Mouse (Mus musculus): ENCODE results near the gene Cyp2r1. TPM values are rescaled to one million over a fixed set of nuclear protein-coding genes. Genes with fewer than 3 reads are reported as not detected.
"Not testable (repeated sequence)": the region's sequence is repeated elsewhere in the genome, so short reads cannot be mapped to it uniquely, and the experiment has no call there.

Gene Cyp2r1
- total RNA-seq (2021), result 1 to 10 TPM; 1.2 to 1.9 TPM

DNA sequence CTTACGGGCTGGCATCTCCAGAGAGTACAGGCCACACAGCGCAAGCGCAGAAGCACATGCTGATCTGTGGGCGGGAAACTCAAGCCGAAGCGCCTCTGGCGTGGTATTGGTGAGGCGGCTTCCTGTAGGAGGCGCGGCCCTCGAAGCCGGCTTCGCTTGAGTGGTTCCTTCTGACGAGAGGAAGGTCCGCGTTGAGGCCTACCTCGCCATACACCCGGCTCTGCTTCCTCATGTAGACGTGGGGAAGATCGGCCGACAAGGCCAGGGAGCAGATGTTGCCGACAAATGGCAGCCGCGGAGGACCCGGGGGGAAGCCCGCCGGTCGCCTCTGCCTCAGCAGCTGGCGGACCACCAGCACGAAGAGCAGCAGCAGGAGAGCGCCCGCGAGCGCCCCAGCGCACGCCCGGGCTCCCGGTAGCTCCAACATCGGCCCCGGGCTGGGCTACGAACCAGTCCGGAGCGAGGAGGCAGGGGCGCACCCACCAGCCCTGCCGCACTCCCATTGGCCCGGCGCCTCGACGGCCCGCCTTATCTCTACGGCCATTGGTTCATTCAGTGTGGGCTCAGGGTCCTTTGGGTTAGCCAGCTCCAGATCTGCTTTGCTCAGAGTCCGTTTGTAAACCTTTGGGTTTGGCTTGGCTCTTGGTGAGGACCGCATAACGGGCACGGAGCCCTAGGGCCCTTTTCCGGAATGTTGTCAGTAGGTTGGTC is at the start of gene Cyp2r1:
Cyp2r1 (minus strand) TSS at position 442 of the 711 bp plus-strand sequence.
- DNase-seq, result peak; percentile 78 to 84

DNA sequence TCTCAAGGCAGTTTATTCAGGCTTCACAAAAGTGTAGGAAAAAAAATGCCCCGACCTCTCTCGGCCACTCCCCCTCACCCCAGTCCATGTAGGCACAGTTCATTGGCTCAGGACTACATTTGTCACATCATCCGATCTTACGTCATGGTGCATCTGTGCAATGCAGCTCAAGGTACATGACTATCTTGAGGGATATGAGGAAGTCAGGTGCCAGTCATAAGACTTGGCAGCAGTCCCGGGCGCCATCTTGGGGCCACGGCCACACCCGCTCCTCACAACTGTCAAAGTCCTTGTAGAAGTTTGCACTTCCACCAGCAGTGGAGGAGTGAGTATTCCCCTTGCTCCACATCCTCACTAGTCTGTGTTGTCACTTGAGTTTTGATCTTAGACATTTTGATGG is 31.6 kb upstream of the Cyp2r1 start:
- not testable (repeated sequence) for DNase-seq

DNA sequence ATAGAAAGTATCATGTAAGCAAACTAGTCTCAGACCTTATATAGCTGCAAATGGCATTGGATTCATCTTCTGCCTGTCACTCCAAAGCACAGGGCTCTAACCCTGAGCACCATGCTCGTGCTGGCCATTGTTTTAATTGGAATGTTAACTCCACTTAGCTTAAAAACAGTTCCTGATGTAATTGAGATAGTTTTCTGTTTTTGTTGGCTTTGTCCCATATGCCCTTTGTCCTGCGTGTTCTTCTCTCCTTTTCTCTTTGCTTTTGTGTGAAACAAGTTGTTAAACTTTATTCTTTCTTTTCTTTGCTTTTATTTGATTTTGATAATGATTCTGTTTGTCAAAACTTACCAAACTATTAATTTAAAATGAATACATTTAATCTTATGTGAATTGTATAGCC is 19.7 kb upstream of the Cyp2r1 start:
- DNase-seq, result no peak

DNA sequence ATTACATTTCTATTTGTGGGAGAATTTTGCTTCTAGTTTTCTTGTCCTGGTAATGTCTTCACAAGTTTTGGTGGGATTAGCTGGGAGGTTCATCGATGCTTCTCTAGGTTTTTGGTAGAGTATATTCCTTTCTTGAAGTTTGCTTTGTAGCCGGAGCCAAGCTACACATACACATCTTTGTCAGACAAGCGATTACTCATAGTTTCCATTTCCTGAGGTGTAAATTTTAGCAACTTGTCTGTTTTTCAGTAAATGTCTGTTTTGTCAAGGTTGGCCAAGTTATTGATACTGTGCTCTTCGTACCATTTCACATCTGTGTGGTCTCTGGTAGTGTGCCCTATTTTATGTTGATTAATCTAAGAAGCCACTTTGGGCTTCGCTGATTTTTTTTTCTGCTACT is 18.4 kb upstream of the Cyp2r1 start:
- DNase-seq, result no peak

DNA sequence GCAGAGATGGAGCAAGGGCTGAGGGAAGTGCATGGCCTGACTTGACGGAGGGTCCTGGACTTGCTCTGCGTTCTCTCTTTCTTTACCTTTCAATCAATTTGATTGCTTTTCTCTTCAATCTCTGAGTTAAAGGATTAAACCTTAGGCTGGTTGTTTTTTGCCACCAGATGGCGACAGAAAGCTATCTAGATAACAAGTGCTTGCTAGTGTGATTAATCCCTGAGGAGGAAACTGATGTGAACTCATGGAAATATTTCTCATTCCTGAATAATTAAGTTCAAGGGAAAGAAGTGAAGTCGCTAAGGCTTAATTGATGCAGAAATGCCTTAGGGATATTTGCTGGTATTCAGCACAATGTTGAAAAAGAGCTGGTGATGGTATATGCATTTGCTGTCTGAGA is 17.7 kb upstream of the Cyp2r1 start:
- peak; percentile 30 to 49 for DNase-seq

DNA sequence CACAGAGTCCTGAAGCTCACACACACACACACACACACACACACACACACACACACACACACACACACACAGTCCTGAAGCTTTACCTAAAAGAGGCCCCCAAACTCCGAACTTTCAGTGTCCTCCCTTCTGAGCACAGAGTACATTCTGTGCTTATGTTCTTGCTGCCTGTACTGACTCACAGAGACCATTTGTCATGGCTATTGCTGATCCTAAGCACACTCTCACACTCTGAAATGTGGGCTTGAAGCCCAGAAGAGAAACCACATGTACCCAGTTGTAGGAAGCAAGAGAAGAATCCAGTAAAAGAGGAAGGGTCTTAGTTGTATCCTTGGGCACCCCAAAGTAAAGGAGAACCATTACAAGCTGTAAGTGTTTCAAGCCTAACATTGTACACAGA is 14.9 kb upstream of the Cyp2r1 start:
- no peak for DNase-seq

DNA sequence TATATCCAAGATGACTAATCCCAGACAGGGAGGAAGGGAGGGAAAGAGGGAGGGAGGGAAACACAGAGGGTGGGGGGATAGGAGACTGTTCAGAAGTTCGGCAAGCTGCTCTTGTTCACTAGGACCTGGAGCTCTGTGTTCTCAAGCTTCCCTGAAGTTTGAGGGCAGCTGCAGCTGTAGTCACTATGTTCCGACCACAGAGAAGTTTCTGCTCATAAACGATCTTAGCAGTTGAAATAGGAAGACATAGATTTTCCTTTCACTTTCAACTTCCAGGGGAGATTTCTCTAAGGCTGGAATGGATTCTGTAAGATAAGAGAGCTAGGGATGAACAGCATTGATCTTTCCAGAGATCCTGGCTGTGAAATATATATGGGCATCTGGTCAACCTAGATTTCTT is 14.2 kb upstream of the Cyp2r1 start:
- no peak for DNase-seq

DNA sequence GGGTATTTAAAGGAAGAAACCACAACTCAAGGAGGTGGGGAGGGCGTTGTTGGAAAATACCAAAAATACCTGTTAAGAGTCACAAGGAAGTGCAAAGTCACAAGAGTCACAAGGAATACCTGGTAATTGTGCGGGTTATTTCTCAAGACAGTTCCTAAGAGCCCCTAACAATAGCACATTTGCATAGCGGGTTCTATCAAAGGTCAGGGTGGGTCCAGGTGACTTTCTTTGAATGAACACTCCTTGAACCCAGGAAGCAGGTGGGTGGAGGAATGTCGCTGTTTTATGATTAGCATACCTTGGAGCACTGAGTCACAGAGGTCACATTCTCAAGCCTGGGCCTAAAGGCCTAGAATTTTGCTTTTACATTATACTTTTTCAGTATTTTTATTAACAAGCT is 11.1 kb upstream of the Cyp2r1 start:
- not testable (repeated sequence) for DNase-seq

DNA sequence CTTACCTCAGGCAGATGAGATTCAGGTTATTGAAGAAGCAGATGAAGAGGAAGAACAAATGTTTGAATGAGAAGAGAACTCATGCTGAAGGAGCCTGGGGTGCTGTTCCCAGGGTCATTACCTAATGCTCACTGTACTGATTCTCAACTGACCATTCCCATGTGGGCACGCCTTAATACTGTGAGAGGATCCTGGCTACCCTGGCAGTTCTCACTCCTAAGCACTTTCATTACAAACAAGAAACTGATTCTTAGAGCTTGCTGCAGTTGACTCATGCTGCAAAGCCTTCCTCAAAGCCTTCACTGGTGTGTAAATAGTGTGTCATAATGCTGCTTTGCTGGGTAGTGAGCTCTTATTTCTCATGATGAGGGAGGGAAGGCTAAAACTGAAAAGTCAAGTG is 26.6 kb downstream of the Cyp2r1 start:
- no peak for DNase-seq

DNA sequence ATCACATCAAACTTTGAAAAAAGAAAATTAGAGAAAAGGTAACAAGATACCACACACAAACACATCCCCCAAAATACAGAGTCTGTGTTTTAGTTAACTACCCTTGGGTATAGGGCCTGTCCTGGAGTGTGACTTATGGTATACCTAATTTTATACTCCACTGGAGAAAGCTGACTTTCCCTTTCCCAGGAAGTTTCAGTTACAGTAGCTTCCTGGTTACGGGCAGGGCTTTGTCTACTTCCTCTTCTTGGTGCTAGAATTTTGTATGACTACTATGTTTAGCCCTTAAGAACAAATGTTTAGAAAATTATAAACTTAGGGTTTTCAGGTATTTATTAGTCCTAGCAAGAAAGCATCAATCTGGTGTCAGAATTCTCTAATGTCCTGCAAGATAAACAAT is 36.5 kb downstream of the Cyp2r1 start:
- DNase-seq, result no peak

DNA sequence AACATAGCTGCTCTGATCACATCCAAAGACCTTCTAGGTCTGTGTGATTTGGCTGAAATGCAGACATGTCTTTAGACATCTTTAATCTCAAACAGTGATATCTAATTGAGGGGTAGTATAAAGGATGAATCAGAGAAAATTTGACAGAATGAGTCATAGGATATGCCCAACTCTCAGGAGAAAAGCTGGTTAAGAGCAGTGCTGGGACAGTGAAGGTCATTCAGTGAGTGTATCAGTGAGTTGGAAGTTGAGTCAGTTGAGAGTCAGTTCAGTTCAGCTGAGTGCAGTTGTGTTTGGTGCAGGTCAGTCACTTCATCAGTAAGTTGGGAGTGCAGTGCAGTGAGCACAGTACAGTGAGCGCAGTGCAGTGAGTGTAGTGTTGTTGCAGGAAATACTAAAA is 42.6 kb downstream of the Cyp2r1 start:
- DNase-seq, result no peak

DNA sequence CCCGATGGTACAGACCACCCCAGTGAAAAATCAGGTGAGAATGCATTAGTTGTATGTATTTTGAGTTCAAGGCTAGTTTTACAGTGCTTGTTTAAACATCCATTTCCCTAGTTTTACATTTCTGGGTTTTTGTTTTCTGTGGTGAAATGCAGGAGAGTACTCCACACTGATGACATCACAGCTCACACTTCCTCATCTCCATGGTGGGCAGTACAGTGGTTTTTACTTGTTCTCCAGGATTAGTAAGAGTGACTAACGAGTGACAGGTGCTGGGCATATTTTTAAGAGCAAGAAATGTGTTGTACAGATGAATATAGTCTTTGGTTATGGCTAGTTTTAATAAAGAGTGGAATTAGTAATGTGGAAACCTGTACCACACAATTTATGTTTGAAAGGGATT is 53.9 kb downstream of the Cyp2r1 start:
- DNase-seq, result no peak

Other genes starting within 250 kb of the Cyp2r1 start
- gene Pde3b, start 147.7 kb downstream of the Cyp2r1 start, total RNA-seq (2021), result 10 to 100 TPM in 1 of 2 experiments, 1 to 10 TPM in 1; 9.6 to 11.7 TPM
- 1 to 10 TPM in 1 of 2 experiments, not detected in 1; 1.0 TPM for gene Calca, start 73.4 kb upstream of the Cyp2r1 start, total RNA-seq (2021)
- gene Calcb, start 155.7 kb upstream of the Cyp2r1 start, total RNA-seq (2021), result not detected
- gene Insc, start 180.7 kb upstream of the Cyp2r1 start, total RNA-seq (2021), result 1 to 10 TPM; 4.2 to 6.1 TPM

Measured in layer of hippocampus, postnatal 36 days (tissue).